Mouse (Mus musculus) kidney, adult 9 months (tissue): ENCODE measurements around the gene Timm9.
A peak's percentile ranks its signal among the peaks of the same experiment; 100 is the strongest.

Experiments used
- DNase-seq: peaks from one replicate; pipeline ENCODE4 v3.0.0; 2022

The Timm9 gene

DNA sequence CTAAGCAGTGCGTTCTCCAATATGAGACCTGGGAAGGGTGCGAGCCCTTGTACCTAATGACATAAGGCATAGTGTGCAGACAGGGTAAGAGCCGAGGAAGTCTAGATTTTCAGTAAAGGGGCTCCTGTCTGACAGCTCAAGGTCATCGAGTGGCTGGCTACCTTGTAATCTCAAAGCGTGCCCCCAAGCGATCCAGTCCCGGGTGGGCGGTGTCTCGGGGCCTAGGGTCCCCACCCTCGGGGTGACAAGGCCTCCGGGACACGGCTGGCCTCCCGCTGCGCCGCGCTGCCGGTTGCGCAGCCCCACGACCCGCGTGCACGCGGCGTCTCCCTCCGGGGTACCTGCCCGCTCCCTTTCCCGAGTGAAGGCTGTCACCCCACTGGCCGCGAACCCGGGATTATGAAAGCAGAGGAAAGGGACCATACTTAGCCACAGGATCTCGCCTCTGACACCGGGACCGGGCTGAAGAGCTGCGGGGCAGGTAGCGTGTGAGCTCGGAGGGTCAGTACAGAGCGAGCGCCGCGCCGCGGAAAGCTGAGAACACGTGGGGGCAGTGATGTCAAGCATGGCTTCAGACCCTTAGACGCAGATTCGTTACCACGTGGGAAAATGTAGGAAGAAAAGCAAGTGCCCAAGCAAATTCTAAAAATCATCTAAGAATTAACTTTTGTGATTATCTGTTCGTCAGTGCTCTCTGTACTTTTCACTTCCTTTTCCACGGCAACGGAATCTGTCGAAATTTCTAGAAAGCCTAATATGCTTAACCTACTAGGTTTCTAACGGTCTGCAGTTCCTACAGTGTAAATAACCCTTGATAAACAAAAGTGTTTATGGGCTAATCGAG, at the start of gene Timm9, which contains the start of gene 2700049A03Rik:
Gene Timm9 (minus strand): TSS at position 555 of the 844 bp plus-strand sequence.
Gene 2700049A03Rik (plus strand): TSS at position 719 of the 844 bp plus-strand sequence.
- peak; percentile 89 for DNase-seq

DNA sequence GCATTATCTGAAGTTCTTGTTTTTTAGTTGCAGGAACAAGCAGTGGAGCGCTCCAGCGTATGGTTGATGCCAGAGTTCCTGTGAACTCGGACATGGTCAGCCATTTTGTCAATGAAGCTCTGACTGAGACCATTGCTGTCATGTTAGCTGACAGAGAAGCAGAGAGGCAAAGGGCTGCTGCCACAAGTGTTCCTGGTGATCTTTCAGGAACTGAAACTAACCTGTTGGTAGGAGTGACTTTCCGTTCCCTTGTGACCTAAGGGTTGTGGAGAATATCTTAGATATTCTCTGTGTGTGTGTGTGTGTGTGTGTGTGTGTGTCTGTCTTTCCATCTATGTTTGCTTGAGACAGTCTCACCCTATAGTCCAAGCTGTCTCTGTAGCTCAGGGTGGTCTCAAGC, 47.9 kb upstream of the Timm9 start:
- no peak for DNase-seq

- no peak for DNase-seq
These were observed 47.3 kb upstream of the Timm9 start for GRCm38 (mm10) chr12:71183736-71184135.

- DNase-seq: no peak
These were observed 33.4 kb upstream of the Timm9 start for GRCm38 (mm10) chr12:71169911-71170310.

DNA sequence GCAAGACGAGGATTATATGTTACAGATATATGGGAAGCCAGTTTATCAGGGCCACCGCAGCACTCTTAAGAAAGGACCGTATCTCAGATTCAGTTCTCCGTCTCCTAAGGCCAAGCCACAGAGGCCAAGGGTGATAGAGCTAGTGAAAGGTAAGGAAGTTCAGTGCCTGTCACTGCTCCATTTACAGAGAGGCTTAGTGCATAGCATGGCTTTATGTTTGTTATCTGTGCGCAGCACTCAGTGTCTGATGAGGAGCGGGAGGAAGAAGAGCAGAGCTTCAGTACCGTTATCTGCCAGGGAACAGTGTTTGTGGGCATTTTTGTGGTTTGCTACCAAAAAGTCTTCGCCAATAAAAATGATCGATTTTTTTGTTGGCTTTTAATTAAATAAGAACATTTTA, 27.9 kb upstream of the Timm9 start:
- no peak for DNase-seq

- DNase-seq: no peak
These were observed 21.5 kb upstream of the Timm9 start for GRCm38 (mm10) chr12:71157974-71158373.

- DNase-seq: no peak
These were observed 18.5 kb upstream of the Timm9 start for GRCm38 (mm10) chr12:71154979-71155378.

DNA sequence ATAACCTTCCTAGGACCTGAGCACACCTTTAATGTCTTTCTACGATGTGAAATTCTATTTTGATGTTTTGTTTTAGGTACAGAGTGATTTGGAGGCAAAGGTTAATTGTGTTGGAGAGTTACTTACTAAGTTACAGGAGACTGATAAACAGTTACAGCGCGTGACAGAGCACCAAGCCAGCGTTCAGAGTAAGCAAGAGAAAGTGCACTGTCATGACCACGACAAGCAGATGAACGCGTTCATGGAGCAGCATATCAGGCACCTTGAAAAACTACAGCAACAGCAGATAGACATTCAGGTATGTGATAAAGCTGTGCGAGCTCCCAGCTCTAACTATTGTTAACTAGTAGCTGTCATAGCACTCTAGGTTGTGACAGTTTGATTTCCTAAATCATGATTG, 13.7 kb upstream of the Timm9 start:
- DNase-seq: no peak

- DNase-seq: no peak
These were observed 13.0 kb upstream of the Timm9 start for GRCm38 (mm10) chr12:71149456-71149855.

DNA sequence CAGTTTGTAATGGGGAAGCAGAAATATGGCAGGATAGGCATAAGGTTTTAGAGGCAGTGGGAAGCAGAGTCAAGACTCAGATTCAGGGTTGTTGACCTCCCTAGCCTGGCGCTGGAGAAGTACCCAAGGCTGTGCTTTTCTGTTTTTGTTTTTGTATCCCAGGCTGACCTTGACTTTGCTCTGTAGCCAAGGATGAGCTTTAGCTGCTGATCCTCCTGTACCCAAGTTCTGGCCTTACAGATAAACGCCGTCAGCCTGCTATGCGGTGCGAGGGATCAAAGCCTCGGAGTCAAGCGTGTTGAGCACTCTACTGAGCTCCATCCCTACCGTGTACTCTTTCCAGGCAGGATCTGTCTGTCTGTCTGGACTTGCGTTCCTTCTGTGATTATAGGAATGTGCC, 12.3 kb upstream of the Timm9 start:
- DNase-seq: no peak

DNA sequence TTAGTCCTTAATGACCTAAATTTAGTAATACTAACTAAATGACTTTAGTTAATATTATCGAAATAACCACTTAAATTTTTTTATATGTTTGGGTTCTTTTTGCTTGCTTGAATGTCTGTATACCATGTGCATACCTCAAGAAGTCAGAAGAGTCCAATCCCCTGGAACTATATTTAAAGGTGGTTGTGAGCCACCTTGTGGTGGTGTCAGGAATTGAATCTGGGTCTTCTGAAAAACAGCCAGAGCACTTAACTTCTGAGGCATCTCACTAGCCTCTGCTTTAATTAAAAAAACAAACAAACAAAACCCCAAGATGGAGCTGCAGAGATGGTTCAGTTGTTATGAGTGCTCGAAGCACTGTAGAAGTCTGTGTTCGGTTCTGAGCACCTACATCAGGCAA, 11.2 kb upstream of the Timm9 start:
- peak; percentile 60 for DNase-seq

GRCm38 (mm10) chr12:71141189-71141588, 4.7 kb upstream of the Timm9 start:
- DNase-seq: no peak

GRCm38 (mm10) chr12:71139258-71139828, 2.9 kb upstream of the Timm9 start:
- peak; percentile 32 for DNase-seq

DNA sequence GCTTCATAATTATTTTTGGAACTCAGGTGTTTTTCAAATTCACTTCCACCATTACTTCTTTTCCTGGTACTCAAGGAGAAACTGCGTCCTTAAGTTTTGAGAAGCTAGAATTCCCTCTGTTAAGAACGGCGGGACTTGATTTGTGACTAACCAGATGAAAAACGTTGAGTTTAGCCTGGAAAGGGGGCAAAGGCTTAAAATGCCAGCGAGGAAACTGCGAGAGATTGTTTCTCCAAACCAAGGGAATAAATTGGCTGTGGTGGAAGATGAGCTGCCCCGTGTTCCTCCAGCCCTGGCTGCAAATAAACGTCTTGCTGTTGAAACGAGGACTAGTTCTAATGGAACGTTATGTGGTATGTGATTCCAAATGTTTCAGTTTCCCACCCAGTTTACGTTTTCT, 1.2 kb upstream of the Timm9 start:
- no peak for DNase-seq

DNA sequence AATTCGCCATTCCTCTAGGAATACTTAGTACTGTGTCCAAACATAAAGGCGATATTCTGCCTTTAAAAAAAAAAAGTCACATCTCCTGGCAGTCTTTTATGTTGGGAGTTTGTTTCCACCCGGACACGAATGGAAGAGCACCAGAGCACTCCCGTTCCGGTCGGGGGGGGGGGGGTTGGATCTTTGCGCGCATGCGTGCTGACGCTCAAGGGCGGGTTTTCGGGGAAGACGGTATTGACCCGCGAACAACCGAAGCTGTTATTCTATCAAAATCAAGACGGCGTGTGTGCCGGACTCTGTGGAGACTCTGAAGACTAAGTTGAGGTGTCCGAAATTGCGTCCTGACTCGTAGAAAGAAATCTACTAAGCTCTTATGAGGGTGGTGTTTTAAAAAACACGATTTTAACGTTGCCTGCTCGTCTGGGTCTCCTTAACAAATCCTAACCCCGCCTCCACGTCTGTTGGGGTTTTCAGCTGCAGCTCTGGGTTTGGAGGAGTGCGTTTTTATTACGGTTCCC, 549 bp upstream of the Timm9 start:
- peak; percentile 83 for DNase-seq

- peak; percentile 73 for DNase-seq
These were observed 903 bp downstream of the Timm9 start for GRCm38 (mm10) chr12:71135581-71135980.

DNA sequence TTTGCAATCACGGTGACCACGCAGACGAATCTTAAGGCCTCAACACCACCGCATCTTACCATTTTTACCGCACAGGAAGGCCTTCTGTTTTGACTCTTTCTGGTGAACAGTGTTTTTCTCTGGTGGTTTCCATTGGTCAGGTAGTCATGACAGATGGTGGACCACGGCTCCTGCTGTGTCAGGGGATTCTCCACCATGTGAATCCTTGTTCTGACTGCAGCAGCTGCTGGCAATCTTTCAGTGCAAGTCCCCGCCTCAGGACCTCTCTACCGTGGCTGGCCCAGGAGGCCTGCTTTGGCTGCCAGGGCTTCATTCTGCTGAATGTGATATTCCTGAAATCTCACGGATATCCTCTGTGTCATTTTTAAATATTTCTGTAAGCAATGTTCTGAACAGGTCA, 13.2 kb downstream of the Timm9 start:
- no peak for DNase-seq

GRCm38 (mm10) chr12:71122731-71123130, 13.8 kb downstream of the Timm9 start:
- no peak for DNase-seq

DNA sequence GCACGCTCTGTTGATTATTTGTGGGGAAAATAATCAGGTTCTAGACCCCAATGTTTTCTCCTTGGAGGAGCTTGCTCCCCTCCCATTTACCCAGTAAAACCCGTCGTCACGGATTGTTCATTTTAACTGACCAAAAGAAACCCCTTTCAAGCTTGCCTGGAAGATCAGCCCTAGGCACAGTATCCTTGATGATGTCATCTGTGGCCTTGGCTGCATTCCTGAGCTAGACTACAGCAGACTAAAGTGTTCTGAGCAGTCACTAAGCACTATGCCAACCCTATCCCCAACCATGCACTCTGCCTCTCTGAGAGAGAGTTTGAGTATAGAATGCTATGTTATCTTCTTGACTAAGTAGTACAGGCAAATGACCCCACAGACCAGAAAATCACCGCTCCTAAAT, 20.1 kb downstream of the Timm9 start:
- no peak for DNase-seq

DNA sequence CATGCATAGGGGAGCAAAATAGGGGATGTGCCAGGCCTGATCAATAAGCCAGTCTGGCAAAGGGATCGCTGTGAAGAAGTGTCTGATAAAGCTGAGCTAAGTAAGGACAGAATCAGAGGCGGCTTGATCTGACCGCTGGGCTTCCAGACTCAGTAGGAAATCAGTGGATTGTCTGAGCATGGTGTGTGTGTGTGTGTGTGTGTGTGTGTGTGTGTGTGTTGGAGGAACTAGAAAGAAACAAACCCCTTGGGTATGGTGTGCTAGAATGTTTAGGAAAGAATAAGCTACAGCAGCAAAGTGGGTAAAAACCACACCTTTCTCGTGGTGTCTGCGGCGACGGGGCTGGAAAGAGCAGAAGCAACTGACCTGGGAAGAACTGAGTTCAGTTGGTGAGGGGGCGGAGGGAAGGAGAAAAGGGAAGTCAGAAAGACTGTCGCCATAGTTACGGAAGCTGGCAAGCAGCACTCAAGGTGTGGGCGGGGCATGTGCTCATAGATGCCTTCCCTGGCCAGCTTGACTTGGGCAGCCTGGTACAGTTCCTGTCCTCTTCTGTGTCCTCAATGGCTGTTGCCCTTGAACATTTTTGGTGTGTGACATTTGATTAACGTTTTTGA, 22.7 kb downstream of the Timm9 start:
- DNase-seq: peak; percentile 63

GRCm38 (mm10) chr12:71113074-71113473, 23.4 kb downstream of the Timm9 start:
- DNase-seq: no peak

GRCm38 (mm10) chr12:71111331-71111730, 25.2 kb downstream of the Timm9 start, which contains the start of gene Tomm20l:
Gene Tomm20l, plus strand, starts transcription at chr12:71111428.
- DNase-seq: peak; percentile 68

DNA sequence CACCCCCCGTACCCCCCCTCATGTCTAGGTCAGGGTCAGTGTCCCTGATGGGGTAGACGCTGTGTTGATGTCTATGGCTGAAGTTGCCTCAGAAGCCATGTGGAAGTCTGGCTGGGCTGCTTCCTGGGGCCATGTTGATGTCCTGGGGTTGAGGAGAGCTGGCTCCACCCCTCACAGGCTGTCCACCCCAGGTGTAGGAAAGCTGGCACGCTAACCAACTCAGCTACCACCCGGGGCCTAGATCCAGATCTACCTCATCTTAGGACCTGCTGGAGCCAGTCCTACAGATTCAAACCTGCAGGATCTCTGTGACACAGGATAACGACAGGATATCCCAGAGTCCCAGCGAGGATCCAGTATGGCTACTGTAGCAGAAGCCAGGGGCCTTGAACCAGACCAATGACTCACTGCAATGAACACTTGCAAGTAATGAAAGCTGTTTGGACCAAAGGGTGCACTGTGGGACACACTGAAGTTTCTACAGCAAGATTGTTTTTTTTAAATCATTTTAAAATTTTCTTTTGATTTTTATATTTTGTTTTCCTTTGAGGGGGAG, 29.2 kb downstream of the Timm9 start:
- DNase-seq: no peak
